In genomic region chr10:34479942-34480455, GRCm38 (mm10) we compare ENCODE assay signal across 20 mouse cellular contexts. TPM values are rescaled to one million over a fixed set of nuclear protein-coding genes. Genes with fewer than 3 reads are reported as not detected.
DNase-seq lines count a peak whose midpoint lies in the region; ATAC-seq and TF ChIP-seq lines count a peak whose summit lies in the region.
"Had no signal": no experiment of that assay in that cellular context is flagged by ENCODE, and none has a peak within 500 bp of the region (broad histone marks: within the 10 kb centered on the region; RNA-seq: fewer than 3 reads in every experiment).

No protein-coding gene starts in this region.

- 0 out of 2 replicates have a peak, but pooled peaks have one; percentile 23 for ATAC-seq in lung, embryonic 14.5 days (ENCODE audit: insufficient read depth)
- ATAC-seq in heart, embryonic 13.5 days (ENCODE audit: extremely low read depth, insufficient number of reproducible peaks, low FRiP score, low TSS enrichment): no peak
- ATAC-seq: intestine, embryonic 15.5 days had no signal

- no peak overlapping the region for H3K4me3 ChIP-seq in lung, embryonic 14.5 days (ENCODE audit: low read depth, low read length)
- H3K4me3 ChIP-seq in heart, embryonic 13.5 days: no peak overlapping the region
- H3K4me3 ChIP-seq: erythroblast, embryonic 14.5 days; intestine, embryonic 15.5 days; neural tube, embryonic 13.5 days; stomach, embryonic 15.5 days had no signal

- TF ChIP-seq CTCF in lung, embryonic 14.5 days (IDR thresholded peaks at IDR 0.05; ENCODE audit: low read depth): no peak

- intact Hi-C loops in heart, postnatal 25 days (cut with DNase I): no loop called here
- intact Hi-C loops in left cerebral cortex, postnatal 14 days (cut with DNase I): no loop called here

- H3K9ac ChIP-seq in lung, embryonic 14.5 days: no peak overlapping the region
- H3K9ac ChIP-seq in heart, embryonic 13.5 days: no peak overlapping the region
- H3K9ac ChIP-seq: intestine, embryonic 15.5 days; neural tube, embryonic 13.5 days; stomach, embryonic 15.5 days had no signal

- H3K36me3 ChIP-seq in lung, embryonic 14.5 days (ENCODE audit: insufficient read depth): no peaks in the 10 kb centered on the region
- H3K36me3 ChIP-seq in heart, embryonic 13.5 days: no peaks in the 10 kb centered on the region
- H3K36me3 ChIP-seq: intestine, embryonic 15.5 days; neural tube, embryonic 13.5 days; stomach, embryonic 15.5 days had no signal

- H3K9me3 ChIP-seq in lung, embryonic 14.5 days (ENCODE audit: low read depth, low read length): no peaks in the 10 kb centered on the region
- no peaks in the 10 kb centered on the region for H3K9me3 ChIP-seq in heart, embryonic 13.5 days
- H3K9me3 ChIP-seq: intestine, embryonic 15.5 days; stomach, embryonic 15.5 days had no signal

- no peaks in the 10 kb centered on the region for H3K4me1 ChIP-seq in lung, embryonic 14.5 days (ENCODE audit: insufficient read depth)
- H3K4me1 ChIP-seq in heart, embryonic 13.5 days: peaks cover 19% of the 10 kb centered on the region

- WGBS in lung, embryonic 14.5 days: 60% methylated on average over 4 of the region's 4 CpGs
- WGBS in heart, embryonic 13.5 days: 42% methylated on average over 4 of the region's 4 CpGs

- DNase-seq in heart, adult 8-10 months (ENCODE audit: low spot score): peak; percentile 6
- no peak for DNase-seq in heart, postnatal 25 days (ENCODE audit: low spot score)
- peak; percentile 16 for DNase-seq in lung, embryonic 14.5 days
- DNase-seq in lung, postnatal 14 days: no peak
- peak; percentile 28 for DNase-seq in kidney, postnatal 14 days
- no peak for DNase-seq in right cerebral cortex, postnatal 4 days
- no peak for DNase-seq in left cerebral cortex, postnatal 14 days (ENCODE audit: low spot score in 2 of 2)
- DNase-seq: adrenal gland, postnatal 25 days; cerebellum, adult 8-10 months; embryo, embryonic 11 days; gastrocnemius, postnatal 14 days; layer of hippocampus, adult 9-11 months had no signal

- no peak overlapping the region for H3K27ac ChIP-seq in lung, embryonic 14.5 days (ENCODE audit: low read depth)
- 0 out of 2 replicates have a peak overlapping the region, but pooled peaks have one; percentile 12 for H3K27ac ChIP-seq in heart, embryonic 13.5 days (replicated peaks)
- H3K27ac ChIP-seq: intestine, embryonic 15.5 days; neural tube, embryonic 13.5 days; stomach, embryonic 15.5 days had no signal

- H3K4me2 ChIP-seq in lung, embryonic 14.5 days: no peak overlapping the region
- H3K4me2 ChIP-seq in heart, embryonic 13.5 days: no peak overlapping the region
- H3K4me2 ChIP-seq: intestine, embryonic 15.5 days; liver, embryonic 11.5 days; neural tube, embryonic 13.5 days; stomach, embryonic 15.5 days had no signal

- no peaks in the 10 kb centered on the region for H3K27me3 ChIP-seq in lung, embryonic 14.5 days (ENCODE audit: insufficient read depth, low read length)
- no peaks in the 10 kb centered on the region for H3K27me3 ChIP-seq in heart, embryonic 13.5 days (replicated peaks)
- H3K27me3 ChIP-seq: intestine, embryonic 15.5 days; neural tube, embryonic 13.5 days; stomach, embryonic 15.5 days had no signal

RNA-seq across cellular contexts. Expression of gene Frk, which starts 3.2 kb away (rescaled TPM):
- 1 to 10 TPM; 1.1 to 3.6 (median 2.1) TPM for total RNA-seq in heart, adult 8-10 months (2022)
- total RNA-seq in heart, postnatal 25 days (2021): 1 to 10 TPM; 1.6 to 2.1 TPM
- 8.5 and 8.6 TPM in 2 replicates for polyA plus RNA-seq in lung, embryonic 14.5 days (2014; fragmentation: Nextera tagmentation; extraction: Ambion mirVana)
- polyA plus RNA-seq in heart, embryonic 13.5 days (2015; fragmentation: Nextera tagmentation; extraction: Ambion mirVana): 4.3 and 5.7 TPM in 2 replicates
- under 1 TPM; 0.57 to 0.61 TPM for total RNA-seq in left cerebral cortex, postnatal 14 days (2021)
- total RNA-seq: megakaryocyte-erythroid progenitor cell, adult 5-6 weeks; monocyte, adult 5-6 weeks had no signal
- polyA plus RNA-seq: erythroblast, embryonic 14.5 days had no signal

Comparison
In these comparisons a context has a peak if more than half of its experiments do, and no peak if none do; other contexts are left out.
1. DNase-seq: peak in heart, adult 8-10 months (single experiment), lung, embryonic 14.5 days (single experiment) and kidney, postnatal 14 days (single experiment); none in heart, postnatal 25 days (single experiment), lung, postnatal 14 days (single experiment), right cerebral cortex, postnatal 4 days (single experiment) and left cerebral cortex, postnatal 14 days (0 of 2).